Comparison of ENCODE assay signal across 9 mouse cellular contexts in genomic region chr2:66440711-66441110, GRCm38 (mm10). TPM values are rescaled to one million over a fixed set of nuclear protein-coding genes. Genes with fewer than 3 reads are reported as not detected.
DNase-seq lines count a peak whose midpoint lies in the region; ATAC-seq lines count a peak whose summit lies in the region.
"Had no signal": no experiment of that assay in that cellular context is flagged by ENCODE, and none has a peak within 500 bp of the region (broad histone marks: within the 10 kb centered on the region; RNA-seq: fewer than 3 reads in every experiment).

Gene Scn1a (minus strand): TSS chr2:66440840.

- peak within 1 kb of the TSS; percentile 17; the same call in 1 of the 2 replicates for H3K9ac ChIP-seq in heart, embryonic 11.5 days (ENCODE audit: low read depth, low read length)
- no peak within 1 kb of the TSS for H3K9ac ChIP-seq in hindbrain, embryonic 11.5 days (ENCODE audit: low read depth, low read length)
- H3K9ac ChIP-seq in stomach, embryonic 14.5 days (replicated peaks; ENCODE audit: low read depth, low read length): no peak within 1 kb of the TSS

- H3K4me3 ChIP-seq in heart, embryonic 11.5 days (ENCODE audit: low read depth, low read length): peak within 1 kb of the TSS; percentile 30
- H3K4me3 ChIP-seq in hindbrain, embryonic 11.5 days (ENCODE audit: low read depth, low read length): peak within 1 kb of the TSS; percentile 8
- H3K4me3 ChIP-seq in stomach, embryonic 14.5 days (ENCODE audit: low read depth, low read length): peak within 1 kb of the TSS; percentile 14

- H3K4me1 ChIP-seq in heart, embryonic 11.5 days (ENCODE audit: control insufficient read depth, insufficient read depth, low read length): peaks cover 4% of the 10 kb centered on the region; the same call in 1 of the 2 replicates
- no peaks in the 10 kb centered on the region for H3K4me1 ChIP-seq in hindbrain, embryonic 11.5 days (replicated peaks; ENCODE audit: control insufficient read depth, insufficient read depth, low read length)
- no peaks in the 10 kb centered on the region for H3K4me1 ChIP-seq in stomach, embryonic 14.5 days (ENCODE audit: control insufficient read depth, insufficient read depth, low read length)

- H3K27ac ChIP-seq in heart, embryonic 11.5 days (ENCODE audit: low read depth, low read length): no peak within 1 kb of the TSS
- no peak within 1 kb of the TSS for H3K27ac ChIP-seq in hindbrain, embryonic 11.5 days (ENCODE audit: low read depth, low read length)
- no peak within 1 kb of the TSS for H3K27ac ChIP-seq in stomach, embryonic 14.5 days (ENCODE audit: low read length)

- no peaks in the 10 kb centered on the region for H3K36me3 ChIP-seq in heart, embryonic 11.5 days (ENCODE audit: control insufficient read depth, insufficient read depth, low read length)
- H3K36me3 ChIP-seq in hindbrain, embryonic 11.5 days (ENCODE audit: control insufficient read depth, insufficient read depth, low read length): no peaks in the 10 kb centered on the region
- H3K36me3 ChIP-seq in stomach, embryonic 14.5 days (ENCODE audit: control insufficient read depth, insufficient read depth, low read length): no peaks in the 10 kb centered on the region

- no peaks in the 10 kb centered on the region for H3K27me3 ChIP-seq in heart, embryonic 11.5 days (ENCODE audit: control insufficient read depth, insufficient read depth, low read length)
- no peaks in the 10 kb centered on the region for H3K27me3 ChIP-seq in hindbrain, embryonic 11.5 days (ENCODE audit: control insufficient read depth, insufficient read depth, low read length)
- no peaks in the 10 kb centered on the region for H3K27me3 ChIP-seq in stomach, embryonic 14.5 days (ENCODE audit: control insufficient read depth, insufficient read depth, low read length)

- peak within 1 kb of the TSS; percentile 61 for H3K4me2 ChIP-seq in heart, embryonic 11.5 days
- peak within 1 kb of the TSS; percentile 31 for H3K4me2 ChIP-seq in hindbrain, embryonic 11.5 days (replicated peaks; ENCODE audit: low read depth, low read length)
- peak within 1 kb of the TSS; percentile 47 for H3K4me2 ChIP-seq in stomach, embryonic 14.5 days (replicated peaks; ENCODE audit: low read depth, low read length)

- no peak for ATAC-seq in heart, embryonic 11.5 days (replicated peaks; ENCODE audit: insufficient number of reproducible peaks, low FRiP score, low TSS enrichment)
- peak; percentile 45; the same call in 1 of the 2 replicates for ATAC-seq in hindbrain, embryonic 11.5 days (ENCODE audit: low FRiP score)
- ATAC-seq in stomach, embryonic 14.5 days (ENCODE audit: insufficient number of reproducible peaks, insufficient read depth, low FRiP score, low read depth): no peak

- DNase-seq in heart, adult 8-10 months (ENCODE audit: low spot score): no peak
- peak; percentile 87 for DNase-seq in cerebellum, adult 9-10 months
- peak; percentile 26 for DNase-seq in hindbrain, embryonic 11.5 days (ENCODE audit: low spot score)
- peak; percentile 30 to 32 for DNase-seq in left cerebral cortex, postnatal 36 days (ENCODE audit: low spot score in 2 of 2)
- DNase-seq in T-cell, adult 2 months (ENCODE audit: low spot score): no peak
- DNase-seq in gastrocnemius, adult 8-10 months (ENCODE audit: low spot score in 2 of 2): no peak

- no peaks in the 10 kb centered on the region for H3K9me3 ChIP-seq in heart, embryonic 11.5 days (replicated peaks; ENCODE audit: control insufficient read depth, low read length)
- H3K9me3 ChIP-seq in hindbrain, embryonic 11.5 days (ENCODE audit: control insufficient read depth, low read length): no peaks in the 10 kb centered on the region
- no peaks in the 10 kb centered on the region for H3K9me3 ChIP-seq in stomach, embryonic 14.5 days (ENCODE audit: control insufficient read depth, low read depth, low read length)

- intact Hi-C loops in left cerebral cortex, postnatal 36 days (cut with DNase I): no loop called here

- 11% methylated on average over 7 of the region's 7 CpGs for WGBS in heart, embryonic 11.5 days (ENCODE audit: insufficient replicate concordance)
- WGBS in hindbrain, embryonic 11.5 days: 13% methylated on average over 7 of the region's 7 CpGs
- WGBS in stomach, embryonic 14.5 days: 10% methylated on average over 7 of the region's 7 CpGs

RNA-seq across cellular contexts. Expression of gene Scn1a, which starts in this region (rescaled TPM):
- polyA plus RNA-seq in heart, embryonic 11.5 days (2014; fragmentation: Nextera tagmentation; extraction: Ambion mirVana): 0.10 and 0.18 TPM in 2 replicates
- under 1 TPM in 1 of 4 experiments, not detected in 3; 0.05 TPM for total RNA-seq in heart, adult 8-10 months (2022)
- polyA plus RNA-seq in hindbrain, embryonic 11.5 days (2014; fragmentation: Nextera tagmentation; extraction: Ambion mirVana): 2.3 and 2.4 TPM in 2 replicates
- total RNA-seq in left cerebral cortex, postnatal 36 days (2021): 100 to 1,000 TPM; 110 to 120 TPM
- 0.55 and 0.56 TPM in 2 replicates for polyA plus RNA-seq in stomach, embryonic 14.5 days (2014; fragmentation: Nextera tagmentation; extraction: Ambion mirVana)
- under 1 TPM in 3 of 4 experiments, not detected in 1; 0.07 to 0.13 (median 0.13) TPM for total RNA-seq in gastrocnemius, adult 8-10 months (2022)
- total RNA-seq: common myeloid progenitor, adult 5-6 weeks had no signal

Comparison
In these comparisons a context has a peak if more than half of its experiments do, and no peak if none do; other contexts are left out.
1. RNA of gene Scn1a (total RNA-seq): 110 to 120 TPM in left cerebral cortex, postnatal 36 days; 0.07 to 0.13 TPM in gastrocnemius, adult 8-10 months and 0.05 TPM in heart, adult 8-10 months; every median in the first group is over 10 times any median in the second.
2. DNase-seq: peak in cerebellum, adult 9-10 months (single experiment), hindbrain, embryonic 11.5 days (single experiment) and left cerebral cortex, postnatal 36 days (2 of 2); none in heart, adult 8-10 months (single experiment), T-cell, adult 2 months (single experiment) and gastrocnemius, adult 8-10 months (0 of 2).
3. Peak in every context shown above with its lines, with median percentiles within 50 percentile points of each other: H3K4me2 ChIP-seq and H3K4me3 ChIP-seq.